Mouse (Mus musculus): ENCODE measurements around the gene Kctd15.

GRCm38 (mm10) chr7:34606051-34606450, 50.5 kb downstream of the Kctd15 start:
- TF ChIP-seq POLR2A (IDR thresholded peaks at IDR 0.05; ENCODE audit: extremely low read depth, insufficient read depth, low read length) (no peak), CTCF (IDR thresholded peaks at IDR 0.05; ENCODE audit: low read depth, low read length) (no peak)
